In the genomic region with DNA sequence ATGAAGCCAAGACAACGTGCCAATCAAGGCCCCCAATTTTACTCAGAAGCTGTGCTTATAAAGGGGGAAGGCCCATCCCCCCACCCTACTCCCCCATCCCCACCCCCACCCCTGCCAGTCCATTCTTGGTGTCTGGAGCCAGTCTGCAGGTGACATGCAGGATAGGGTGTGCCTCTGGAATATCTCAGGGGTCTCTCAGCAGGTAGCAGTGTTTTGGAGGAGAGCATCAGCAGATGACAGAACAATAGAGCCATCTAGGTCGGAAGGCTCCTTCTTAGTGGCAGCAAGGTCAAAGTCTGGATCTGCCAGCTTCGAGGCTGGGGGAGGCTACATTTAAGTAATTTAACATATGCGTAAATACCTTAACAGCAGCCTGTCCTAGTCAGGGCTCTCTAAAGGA, we compare ENCODE assay signal across 40 mouse cellular contexts. TPM values are rescaled to one million over a fixed set of nuclear protein-coding genes. Genes with fewer than 3 reads are reported as not detected.
"Had no signal": no experiment of that assay in that cellular context is flagged by ENCODE, and none has a peak within 500 bp of the region (broad histone marks: within the 10 kb centered on the region; RNA-seq: fewer than 3 reads in every experiment).

No protein-coding gene starts in this region.

- H3K4me1 ChIP-seq: heart, embryonic 10.5 days; heart, embryonic 12.5 days; hindbrain, embryonic 10.5 days; hindbrain, embryonic 12.5 days; intestine, embryonic 15.5 days; limb, embryonic 10.5 days; liver, embryonic 13.5 days; liver, embryonic 15.5 days had no signal

- DNase-seq: gastrocnemius, adult 2 months; gastrocnemius, postnatal 10 days; gastrocnemius, postnatal 25 days; heart, adult 2 months; heart, postnatal 10 days; heart, postnatal 4 days; kidney, adult 18-20 months; kidney, adult 8-10 months; kidney, postnatal 10 days; kidney, postnatal 25 days; kidney, postnatal 4 days; liver; liver, embryonic 13.5 days; liver, postnatal 0 days had no signal

- H3K9me3 ChIP-seq: heart, embryonic 10.5 days; heart, embryonic 12.5 days; hindbrain, embryonic 10.5 days; hindbrain, embryonic 12.5 days; intestine, embryonic 15.5 days; limb, embryonic 10.5 days; limb, embryonic 12.5 days; liver, embryonic 13.5 days; liver, embryonic 15.5 days had no signal

- H3K9ac ChIP-seq: heart, embryonic 12.5 days; hindbrain, embryonic 12.5 days; hindbrain, embryonic 14.5 days; intestine, embryonic 15.5 days; limb, embryonic 12.5 days; liver, embryonic 13.5 days; liver, embryonic 15.5 days; liver, postnatal 0 days had no signal

- H3K27me3 ChIP-seq: heart, embryonic 12.5 days; hindbrain, embryonic 12.5 days; intestine, embryonic 15.5 days; limb, embryonic 12.5 days; liver, embryonic 15.5 days had no signal

- ATAC-seq: hindbrain, embryonic 16.5 days; inflammation-experienced regulatory T-cells, adult 6 months; intestine, embryonic 15.5 days; intestine, postnatal 0 days; liver, postnatal 0 days had no signal

- H3K4me3 ChIP-seq: gastrocnemius, adult 2 months; heart, adult 2 months; heart, embryonic 10.5 days; heart, embryonic 12.5 days; hindbrain, embryonic 10.5 days; hindbrain, embryonic 12.5 days; intestine, embryonic 15.5 days; layer of hippocampus, adult 2 months; left cerebral cortex, adult 2 months; limb, embryonic 10.5 days; limb, embryonic 12.5 days; liver, embryonic 13.5 days; liver, embryonic 15.5 days had no signal

- H3K36me3 ChIP-seq: intestine, embryonic 15.5 days had no signal

- H3K4me2 ChIP-seq: heart, embryonic 12.5 days; hindbrain, embryonic 12.5 days; hindbrain, embryonic 14.5 days; intestine, embryonic 15.5 days; limb, embryonic 12.5 days; liver, embryonic 13.5 days; liver, embryonic 15.5 days had no signal

- H3K27ac ChIP-seq: gastrocnemius, adult 2 months; heart, adult 2 months; heart, embryonic 10.5 days; hindbrain, embryonic 10.5 days; hindbrain, embryonic 12.5 days; hindbrain, embryonic 14.5 days; intestine, embryonic 15.5 days; layer of hippocampus, adult 2 months; left cerebral cortex, adult 2 months; limb, embryonic 10.5 days; limb, embryonic 12.5 days; liver, embryonic 13.5 days; liver, embryonic 15.5 days had no signal

RNA-seq across cellular contexts. Expression of gene Olfr221, which starts 23.9 kb away (rescaled TPM):
- total RNA-seq: gastrocnemius, adult 2 months; gastrocnemius, postnatal 10 days; gastrocnemius, postnatal 25 days; gastrocnemius, postnatal 4 days; granulocyte monocyte progenitor cell, adult 5-6 weeks; heart, adult 2 months; heart, postnatal 10 days; heart, postnatal 25 days; heart, postnatal 4 days; layer of hippocampus, adult 2 months; layer of hippocampus, postnatal 10 days; layer of hippocampus, postnatal 25 days; left cerebral cortex, adult 2 months; left cerebral cortex, postnatal 14 days; left cerebral cortex, postnatal 36 days had no signal
- polyA plus RNA-seq: heart, adult 2 months; heart, embryonic 10.5 days; heart, embryonic 12.5 days; heart, embryonic 14.5 days; heart, embryonic 16.5 days; hindbrain, embryonic 10.5 days; hindbrain, embryonic 12.5 days; hindbrain, embryonic 14.5 days; hindbrain, embryonic 16.5 days; inflammation-experienced regulatory T-cells, adult 6 months; intestine, embryonic 15.5 days; intestine, postnatal 0 days; kidney, embryonic 14.5 days; kidney, embryonic 16.5 days; limb, embryonic 10.5 days; limb, embryonic 12.5 days; limb, embryonic 14.5 days; liver, embryonic 13.5 days; liver, embryonic 15.5 days; liver, postnatal 0 days had no signal

RNA-seq across cellular contexts. Expression of gene Rpgrip1, which starts 44.4 kb away (rescaled TPM):
- total RNA-seq: gastrocnemius, adult 2 months; gastrocnemius, postnatal 25 days; heart, postnatal 25 days had no signal

RNA-seq across cellular contexts. Expression of gene Tmem253, which starts 50.7 kb away (rescaled TPM):
- total RNA-seq: granulocyte monocyte progenitor cell, adult 5-6 weeks had no signal
